Mouse (Mus musculus) neural tube, embryonic 13.5 days (tissue): ENCODE measurements around the gene 4930404N11Rik. TPM values are rescaled to one million over a fixed set of nuclear protein-coding genes. Genes with fewer than 3 reads are reported as not detected.

Source experiments
- ATAC-seq: fragments of 200-750 bp; cut with Nextera tagmentation; 2 replicates; pipeline ENCODE4 v1.8.0; 2017; ENCODE audit warnings: low read depth, mild to moderate bottlenecking, moderate TSS enrichment, moderate library complexity
- H3K27ac ChIP-seq: fragments of 300-500 bp; sonication (generic); replicated peaks from 2 replicates; pipeline ENCODE4 v1.5.1; 2015; ENCODE audit warnings: moderate library complexity, mild to moderate bottlenecking, inconsistent platforms
- H3K27me3 ChIP-seq: fragments of 300-500 bp; sonication (generic); 2 replicates; pipeline ENCODE4 v1.6.1; 2015; ENCODE audit warnings: mild to moderate bottlenecking, inconsistent platforms
- H3K36me3 ChIP-seq: fragments of 300-500 bp; sonication (generic); 2 replicates; pipeline ENCODE4 v1.6.1; 2015; ENCODE audit warnings: mild to moderate bottlenecking, inconsistent platforms
- H3K4me1 ChIP-seq: fragments of 300-500 bp; sonication (generic); replicated peaks from 2 replicates; pipeline ENCODE4 v1.6.1; 2015; ENCODE audit warnings: inconsistent platforms
- H3K4me2 ChIP-seq: fragments of 300-500 bp; sonication (generic); 2 replicates; pipeline ENCODE4 v1.6.1; 2015; ENCODE audit warnings: inconsistent platforms, mild to moderate bottlenecking, moderate library complexity
- H3K4me3 ChIP-seq: fragments of 300-500 bp; sonication (generic); 2 replicates; pipeline ENCODE4 v1.5.1; 2015; ENCODE audit warnings: mild to moderate bottlenecking, inconsistent platforms
- H3K9ac ChIP-seq: fragments of 300-500 bp; sonication (generic); 2 replicates; pipeline ENCODE4 v1.6.1; 2015; ENCODE audit warnings: moderate library complexity, mild to moderate bottlenecking, inconsistent platforms
- H3K9me3 ChIP-seq: fragments of 300-500 bp; sonication (generic); 2 replicates; pipeline ENCODE4 v1.6.1; 2016; ENCODE audit warnings: inconsistent platforms
- WGBS: fragments of 180-500 bp; shearing (Covaris S2); methylation state at CpG from one replicate; pipeline ENCODE4 v1.1.7; 2015; 5-methylcytosine and 5-hydroxymethylcytosine counted together
- polyA plus RNA-seq: library from polyadenylated mRNA; unstranded; fragments of >200 nt; fragmentation: Nextera tagmentation; extraction: Ambion mirVana; gene quantifications from 2 replicates; pipeline ENCODE4 v1.2.1, GENCODE M21; 2015

4930404N11Rik gene
- polyA plus RNA-seq, 1 experiment from 2014 or later, result 0.87 TPM

- peak overlapping the region; percentile 49 for H3K9ac ChIP-seq
- no peak overlapping the region; the same call in 1 of the 2 replicates for H3K27ac ChIP-seq
- H3K9me3 ChIP-seq, result no peaks in the 10 kb centered on the region
Observed at GRCm38 (mm10) chr10:81389373-81389772, 23.8 kb upstream of the 4930404N11Rik start.

GRCm38 (mm10) chr10:81388505-81389055 lies 23.0 kb upstream of the 4930404N11Rik start, which contains the start of gene Gm48552:
Gene Gm48552, plus strand, starts transcription at chr10:81389005.
- Histone ChIP-seq H3K4me2 (no peak within 1 kb of the TSS), H3K4me3 (no peak within 1 kb of the TSS), H3K36me3 (peaks cover 41% of the 10 kb centered on the region), H3K9ac (peak within 1 kb of the TSS; percentile 49), H3K27me3 (no peaks in the 10 kb centered on the region), H3K27ac (no peak within 1 kb of the TSS; the same call in 1 of the 2 replicates), H3K4me1 (peaks cover 31% of the 10 kb centered on the region), H3K9me3 (no peaks in the 10 kb centered on the region)
- ATAC-seq, result no peak
- WGBS, result 87% methylated on average over 5 of the region's 5 CpGs

More at GRCm38 (mm10) chr10:81389373-81389772, 23.8 kb upstream of the 4930404N11Rik start:
- WGBS, result 45% methylated on average over 3 of the region's 3 CpGs
- peaks cover 37% of the 10 kb centered on the region for H3K4me1 ChIP-seq
- no peak for ATAC-seq
- H3K27me3 ChIP-seq, result no peaks in the 10 kb centered on the region
- peaks cover 41% of the 10 kb centered on the region for H3K36me3 ChIP-seq
- no peak overlapping the region for H3K4me2 ChIP-seq
- no peak overlapping the region for H3K4me3 ChIP-seq

GRCm38 (mm10) chr10:81387716-81388115 lies 22.1 kb upstream of the 4930404N11Rik start:
- no peak overlapping the region for H3K27ac ChIP-seq
- H3K27me3 ChIP-seq, result no peaks in the 10 kb centered on the region
- no peaks in the 10 kb centered on the region for H3K9me3 ChIP-seq
- WGBS, result 95% methylated on average over 20 of the region's 20 CpGs
- no peak overlapping the region for H3K4me3 ChIP-seq
- ATAC-seq, result no peak
- no peak overlapping the region for H3K4me2 ChIP-seq
- no peak overlapping the region for H3K9ac ChIP-seq
- H3K36me3 ChIP-seq, result peaks cover 41% of the 10 kb centered on the region
- peaks cover 22% of the 10 kb centered on the region for H3K4me1 ChIP-seq

DNA sequence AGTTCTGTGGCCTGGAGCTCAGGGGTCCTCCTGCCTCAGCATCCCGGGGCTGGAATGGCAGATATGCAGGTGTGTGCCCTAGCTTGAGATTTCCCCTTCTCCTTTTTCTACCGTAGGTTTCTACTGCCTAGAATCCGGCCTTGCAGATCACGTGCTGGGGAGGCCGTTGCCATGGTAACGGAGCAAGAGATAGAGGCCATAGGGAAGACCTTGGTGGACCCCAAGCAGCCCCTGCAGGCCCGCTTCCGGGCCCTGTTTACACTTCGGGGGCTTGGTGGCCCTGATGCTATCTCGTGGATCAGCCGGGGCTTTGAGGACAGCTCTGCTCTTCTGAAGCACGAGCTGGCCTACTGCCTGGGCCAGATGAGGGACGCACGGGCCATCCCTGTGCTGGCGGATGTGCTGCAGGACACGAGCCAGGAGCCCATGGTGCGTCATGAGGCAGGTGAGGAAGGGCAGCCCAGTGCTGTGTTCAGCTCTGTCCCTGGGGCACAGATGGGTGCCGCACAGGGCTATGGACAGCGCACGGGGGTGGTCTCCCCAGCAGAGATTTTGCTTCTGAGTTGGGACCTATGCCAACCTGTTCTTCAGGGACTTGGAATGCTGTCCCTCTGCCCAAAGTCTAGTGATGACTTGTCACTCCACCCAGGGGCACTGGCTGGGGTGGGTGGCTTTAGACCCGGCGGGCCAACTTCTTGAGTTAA lies 20.1 kb upstream of the 4930404N11Rik start:
- H3K4me2 ChIP-seq, result peak overlapping the region; percentile 91
- no peak overlapping the region for H3K27ac ChIP-seq
- peaks cover 36% of the 10 kb centered on the region for H3K36me3 ChIP-seq
- peak overlapping the region; percentile 85; the same call in 1 of the 2 replicates for H3K4me3 ChIP-seq
- H3K27me3 ChIP-seq, result no peaks in the 10 kb centered on the region
- WGBS, result 82% methylated on average over 22 of the region's 22 CpGs
- no peak for ATAC-seq
- peaks cover 21% of the 10 kb centered on the region for H3K4me1 ChIP-seq
- H3K9me3 ChIP-seq, result no peaks in the 10 kb centered on the region
- H3K9ac ChIP-seq, result peak overlapping the region; percentile 83; the same call in 1 of the 2 replicates

DNA sequence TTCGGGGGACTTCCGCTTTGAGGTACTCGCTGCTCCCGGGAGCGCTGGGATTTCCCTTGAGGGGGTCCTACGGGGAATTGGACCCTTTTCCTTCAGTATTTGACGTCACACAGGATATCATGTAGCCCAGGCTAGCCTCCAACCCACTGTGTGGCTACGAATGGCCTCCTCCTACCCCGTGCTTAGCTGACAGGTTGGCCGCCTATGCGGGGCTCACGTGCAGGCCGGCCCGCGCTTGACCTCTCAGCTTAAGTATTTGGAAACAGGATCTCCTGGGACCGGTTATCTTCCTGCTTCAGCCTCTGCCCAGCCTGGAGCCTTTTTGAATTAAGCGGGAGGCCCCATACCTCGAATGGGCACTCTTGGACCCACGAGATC lies 19.0 kb upstream of the 4930404N11Rik start:
- peak overlapping the region; percentile 85 for H3K4me3 ChIP-seq
- peaks cover 18% of the 10 kb centered on the region for H3K4me1 ChIP-seq
- peaks cover 33% of the 10 kb centered on the region for H3K36me3 ChIP-seq
- peak overlapping the region; percentile 91 for H3K4me2 ChIP-seq
- WGBS, result under 1% methylated on average over 19 of the region's 19 CpGs
- no peaks in the 10 kb centered on the region for H3K27me3 ChIP-seq
- H3K9ac ChIP-seq, result peak overlapping the region; percentile 83
- no peaks in the 10 kb centered on the region for H3K9me3 ChIP-seq
- ATAC-seq, result peak; percentile 24
- H3K27ac ChIP-seq, result peak overlapping the region; percentile 87

DNA sequence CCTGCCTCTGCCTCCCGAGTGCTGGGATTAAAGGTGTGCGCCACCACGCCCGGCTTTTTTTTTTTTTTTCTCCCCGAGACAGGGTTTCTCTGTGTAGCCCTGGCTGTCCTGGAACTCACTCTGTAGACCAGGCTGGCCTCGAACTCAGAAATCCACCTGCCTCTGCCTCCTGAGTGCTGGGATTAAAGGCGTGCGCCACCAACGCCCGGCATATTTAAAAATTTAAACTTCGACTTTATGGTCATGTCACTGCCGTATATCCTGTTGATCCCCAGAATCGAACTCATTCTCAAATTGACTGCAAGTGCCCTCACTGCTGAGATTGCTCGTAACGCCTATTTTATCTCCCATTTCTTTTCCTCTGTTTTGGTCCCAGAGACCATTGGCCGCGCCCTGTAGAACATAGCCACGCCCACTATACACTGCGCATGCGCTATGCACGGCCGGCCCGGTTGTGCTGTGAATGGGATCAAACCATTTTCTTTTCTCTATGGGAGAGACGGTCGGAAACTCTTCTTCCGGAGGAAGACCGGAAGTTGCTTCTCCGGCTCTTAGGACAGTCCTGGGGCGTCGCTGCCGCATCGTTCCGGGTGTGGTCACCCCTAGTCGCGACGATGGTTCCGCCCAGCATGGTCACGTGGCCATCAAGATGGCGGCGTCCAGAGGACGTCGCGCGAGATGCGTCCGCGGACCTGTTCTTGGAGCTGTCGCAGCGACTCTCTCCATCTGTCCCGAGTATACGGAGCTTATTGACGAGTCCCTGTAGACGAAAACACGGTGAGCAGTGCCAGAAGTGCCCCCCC lies 18.4 kb upstream of the 4930404N11Rik start, which contains the start of the genes Dohh and Gm48551:
Gene Dohh, plus strand, starts transcription at position 627 of the 803 bp plus-strand sequence.
Gene Gm48551, plus strand, starts transcription at position 665 of the 803 bp plus-strand sequence.
- H3K36me3 ChIP-seq, result peaks cover 33% of the 10 kb centered on the region
- peak within 1 kb of the TSS; percentile 87 for H3K27ac ChIP-seq
- peak; percentile 95 for ATAC-seq
- peak within 1 kb of the TSS; percentile 91 for H3K4me2 ChIP-seq
- peaks cover 18% of the 10 kb centered on the region for H3K4me1 ChIP-seq
- H3K4me3 ChIP-seq, result peak within 1 kb of the TSS; percentile 85
- H3K9ac ChIP-seq, result peak within 1 kb of the TSS; percentile 83
- 10% methylated on average over 54 of the region's 54 CpGs for WGBS
- no peaks in the 10 kb centered on the region for H3K9me3 ChIP-seq
- H3K27me3 ChIP-seq, result no peaks in the 10 kb centered on the region

DNA sequence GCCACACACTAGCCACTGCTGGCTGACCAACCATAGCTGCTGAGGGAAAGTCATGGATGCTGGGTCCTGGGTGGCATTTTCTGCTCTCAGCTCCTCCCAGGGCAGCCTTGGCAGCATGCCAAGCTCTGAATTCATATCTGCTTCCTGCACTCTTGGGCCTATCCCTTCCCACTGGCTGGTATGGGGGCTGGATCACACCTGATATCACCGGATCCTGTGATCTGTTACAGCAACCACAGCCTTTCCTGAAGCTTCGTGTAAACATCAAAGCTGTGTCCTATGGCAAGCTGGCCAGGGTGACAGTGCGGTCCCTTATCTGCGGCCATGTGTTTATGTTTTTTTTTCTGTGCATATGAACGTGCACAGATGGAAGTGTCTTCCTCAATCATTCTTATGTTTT lies 16.4 kb upstream of the 4930404N11Rik start:
- no peak for ATAC-seq
- Histone ChIP-seq H3K27ac (peak overlapping the region; percentile 28; the same call in 1 of the 2 replicates), H3K36me3 (peaks cover 14% of the 10 kb centered on the region), H3K4me3 (no peak overlapping the region), H3K9ac (0 out of 2 replicates have a peak overlapping the region, but pooled peaks have one; percentile 32), H3K4me1 (peaks cover 27% of the 10 kb centered on the region), H3K9me3 (no peaks in the 10 kb centered on the region), H3K27me3 (no peaks in the 10 kb centered on the region), H3K4me2 (no peak overlapping the region)
- WGBS, result 87% methylated on average over 5 of the region's 5 CpGs

DNA sequence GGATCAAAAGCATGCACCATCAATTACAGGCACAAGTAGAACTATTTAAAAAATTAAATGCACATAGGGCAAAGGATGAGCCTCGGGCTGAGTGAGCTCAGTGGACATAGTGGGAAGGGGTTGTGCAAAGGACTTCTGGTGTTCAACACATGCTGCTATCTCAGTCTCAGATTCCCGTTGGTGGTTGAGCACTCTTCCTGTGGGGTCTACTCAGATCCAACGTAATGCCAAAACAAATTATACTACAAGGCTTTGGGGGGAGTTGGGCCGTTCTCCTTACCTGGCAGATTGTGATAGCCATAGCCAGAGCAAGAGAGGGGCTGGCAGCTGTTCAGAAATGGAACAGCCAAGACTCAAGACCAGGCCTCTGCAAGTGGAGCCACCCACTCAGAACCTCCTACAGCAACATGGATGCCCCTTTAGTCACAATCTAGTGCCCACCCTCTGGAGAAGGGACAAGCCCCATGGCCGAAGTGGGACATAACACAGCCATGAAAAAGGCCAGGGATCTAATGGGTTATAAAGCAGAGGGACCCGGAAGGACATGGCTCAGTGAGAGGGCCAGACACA lies 14.3 kb upstream of the 4930404N11Rik start:
- no peaks in the 10 kb centered on the region for H3K27me3 ChIP-seq
- ATAC-seq, result no peak
- H3K9ac ChIP-seq, result no peak overlapping the region
- H3K4me3 ChIP-seq, result no peak overlapping the region
- H3K4me1 ChIP-seq, result peaks cover 31% of the 10 kb centered on the region
- peaks cover 7% of the 10 kb centered on the region; the same call in 1 of the 2 replicates for H3K36me3 ChIP-seq
- 90% methylated on average over 6 of the region's 6 CpGs for WGBS
- H3K27ac ChIP-seq, result no peak overlapping the region
- no peak overlapping the region for H3K4me2 ChIP-seq
- no peaks in the 10 kb centered on the region for H3K9me3 ChIP-seq

- peaks cover 29% of the 10 kb centered on the region for H3K4me1 ChIP-seq
- H3K9me3 ChIP-seq, result no peaks in the 10 kb centered on the region
- ATAC-seq, result peak; percentile 1
- peak overlapping the region; percentile 66 for H3K27ac ChIP-seq
- 59% methylated on average over 3 of the region's 3 CpGs for WGBS
- peak overlapping the region; percentile 71 for H3K4me3 ChIP-seq
- peaks cover 10% of the 10 kb centered on the region for H3K36me3 ChIP-seq
- H3K9ac ChIP-seq, result peak overlapping the region; percentile 57
- peak overlapping the region; percentile 59 for H3K4me2 ChIP-seq
- no peaks in the 10 kb centered on the region for H3K27me3 ChIP-seq
Observed at GRCm38 (mm10) chr10:81379183-81379553, 13.6 kb upstream of the 4930404N11Rik start.

- no peaks in the 10 kb centered on the region for H3K9me3 ChIP-seq
- H3K36me3 ChIP-seq, result peaks cover 15% of the 10 kb centered on the region
- H3K27me3 ChIP-seq, result no peaks in the 10 kb centered on the region
- peak overlapping the region; percentile 57 for H3K9ac ChIP-seq
- H3K4me1 ChIP-seq, result peaks cover 33% of the 10 kb centered on the region
- H3K4me2 ChIP-seq, result peak overlapping the region; percentile 59
- WGBS, result under 1% methylated on average over 46 of the region's 46 CpGs
- peak; percentile 96 for ATAC-seq
- peak overlapping the region; percentile 71 for H3K4me3 ChIP-seq
- peak overlapping the region; percentile 79 for H3K27ac ChIP-seq
Observed at GRCm38 (mm10) chr10:81378553-81379182, 13.1 kb upstream of the 4930404N11Rik start.
